In genomic region chr2:26901834-26902400, GRCm38 (mm10) we compare ENCODE assay signal across 8 mouse cellular contexts. TPM values are rescaled to one million over a fixed set of nuclear protein-coding genes. Genes with fewer than 3 reads are reported as not detected.
DNase-seq lines count a peak whose midpoint lies in the region; ATAC-seq and TF ChIP-seq lines count a peak whose summit lies in the region.

No protein-coding gene starts in this region.

- no peak for ATAC-seq in heart, embryonic 15.5 days (replicated peaks; ENCODE audit: insufficient number of reproducible peaks, insufficient read depth, low FRiP score, low read depth)
- no peak for ATAC-seq in heart, embryonic 16.5 days (replicated peaks; ENCODE audit: extremely low read depth, insufficient read depth, low FRiP score)
- ATAC-seq in erythroid progenitor cell, adult 5-6 weeks (replicated peaks; ENCODE audit: low FRiP score, poor library complexity, severe bottlenecking): no peak

- TF ChIP-seq EP300 in ES-Bruce4 (IDR thresholded peaks at IDR 0.05; ENCODE audit: insufficient read depth, low read depth, low read length): no peak

- H3K4me3 ChIP-seq in heart, embryonic 15.5 days: peak overlapping the region; percentile 90
- H3K4me3 ChIP-seq in ES-Bruce4 (ENCODE audit: low read depth, low read length) (peak overlapping the region; percentile 92), macrophage (ENCODE audit: inconsistent target) (peak overlapping the region; percentile 91)
- H3K4me3 ChIP-seq in heart, embryonic 16.5 days (ENCODE audit: low read length): peak overlapping the region; percentile 61

- peaks cover 24% of the 10 kb centered on the region for H3K4me1 ChIP-seq in heart, embryonic 15.5 days (replicated peaks)
- H3K4me1 ChIP-seq in ES-Bruce4 (ENCODE audit: control insufficient read depth, insufficient read depth, low read length): no peaks in the 10 kb centered on the region
- peaks cover 11% of the 10 kb centered on the region for H3K4me1 ChIP-seq in heart, embryonic 16.5 days (ENCODE audit: control insufficient read depth, insufficient read depth, low read length)

- H3K79me2 ChIP-seq in macrophage (ENCODE audit: inconsistent target): peaks cover 71% of the 10 kb centered on the region

- peak overlapping the region; percentile 81 for H3K4me2 ChIP-seq in heart, embryonic 15.5 days
- peak overlapping the region; percentile 73 for H3K4me2 ChIP-seq in heart, embryonic 16.5 days (ENCODE audit: low read depth, low read length)

- peak overlapping the region; percentile 90 for H3K27ac ChIP-seq in heart, embryonic 15.5 days
- H3K27ac ChIP-seq in ES-Bruce4 (ENCODE audit: insufficient read depth, low read length) (peak overlapping the region; percentile 39; the same call in 1 of the 2 replicates), macrophage (peak overlapping the region; percentile 71)
- H3K27ac ChIP-seq in heart, embryonic 16.5 days (ENCODE audit: low read length): peak overlapping the region; percentile 65; the same call in 1 of the 2 replicates

- H3K36me3 ChIP-seq in heart, embryonic 15.5 days: peaks cover 42% of the 10 kb centered on the region
- H3K36me3 ChIP-seq in ES-Bruce4 (ENCODE audit: control insufficient read depth, insufficient read depth, low read length, poor library complexity, severe bottlenecking) (peaks cover 32% of the 10 kb centered on the region), macrophage (ENCODE audit: inconsistent target) (peaks cover 44% of the 10 kb centered on the region)
- peaks cover 29% of the 10 kb centered on the region for H3K36me3 ChIP-seq in heart, embryonic 16.5 days (ENCODE audit: control insufficient read depth, insufficient read depth)

- no peak for DNase-seq in heart, postnatal 4 days
- no peak for DNase-seq in right cerebral cortex, postnatal 25 days
- no peak for DNase-seq in adrenal gland, postnatal 10 days

- H3K9me3 ChIP-seq in heart, embryonic 15.5 days (replicated peaks): no peaks in the 10 kb centered on the region
- H3K9me3 ChIP-seq in ES-Bruce4 (replicated peaks; ENCODE audit: control insufficient read depth, insufficient read depth, low read length, poor library complexity, severe bottlenecking): no peaks in the 10 kb centered on the region
- no peaks in the 10 kb centered on the region for H3K9me3 ChIP-seq in heart, embryonic 16.5 days (replicated peaks; ENCODE audit: control insufficient read depth, low read length)

- no peak for TF ChIP-seq POLR2A in ES-Bruce4 (IDR thresholded peaks at IDR 0.05; ENCODE audit: insufficient read depth, low read length)

- TF ChIP-seq CTCF in ES-Bruce4 (IDR thresholded peaks at IDR 0.05; ENCODE audit: low read depth, low read length): no peak

- no peaks in the 10 kb centered on the region for H3K27me3 ChIP-seq in heart, embryonic 15.5 days
- H3K27me3 ChIP-seq in ES-Bruce4 (ENCODE audit: control insufficient read depth, insufficient read depth, low read length, poor library complexity, severe bottlenecking): no peaks in the 10 kb centered on the region
- H3K27me3 ChIP-seq in heart, embryonic 16.5 days (ENCODE audit: control insufficient read depth, insufficient read depth, low read length): no peaks in the 10 kb centered on the region

- H3K9ac ChIP-seq in heart, embryonic 15.5 days: peak overlapping the region; percentile 85
- H3K9ac ChIP-seq in ES-Bruce4 (ENCODE audit: low read depth, poor library complexity, severe bottlenecking): peak overlapping the region; percentile 80
- H3K9ac ChIP-seq in heart, embryonic 16.5 days (ENCODE audit: low read length): peak overlapping the region; percentile 74

- 7% methylated on average over 7 of the region's 7 CpGs for WGBS in heart, embryonic 15.5 days
- 9% methylated on average over 7 of the region's 7 CpGs for WGBS in heart, embryonic 16.5 days
- WGBS in macrophage (ENCODE audit: missing documents): 6% methylated on average over 7 of the region's 7 CpGs

RNA-seq across cellular contexts. Expression of gene Surf6, which starts 0.8 kb away (rescaled TPM):
- polyA plus RNA-seq in heart, embryonic 15.5 days (2015; fragmentation: Nextera tagmentation; extraction: Ambion mirVana): 13.5 and 15.9 TPM in 2 replicates
- total RNA-seq in heart, postnatal 4 days (2021): 10 to 100 TPM; 14.7 to 15.7 TPM
- polyA plus RNA-seq in ES-Bruce4 (2011; ENCODE audit: insufficient read depth, insufficient read length, low read depth, missing spikeins) (48.3 and 48.5 TPM in 2 replicates), macrophage (2018) (16.4 to 25.2 TPM (median 21.2 TPM) in 3 replicates)
- polyA plus RNA-seq in heart, embryonic 16.5 days (2015; fragmentation: Nextera tagmentation; extraction: Ambion mirVana): 15.1 and 16.0 TPM in 2 replicates
- 10 to 100 TPM; 10.2 to 50.2 (median 26.1) TPM for total RNA-seq in macrophage (2018; cell fraction: chromatin; rRNA removed)
- 10 to 100 TPM in 23 of 26 experiments, 1 to 10 TPM in 3; 6.6 to 19.1 (median 14.0) TPM for total RNA-seq in macrophage (2018; cell fraction: cytosol; rRNA removed)
- 10 to 100 TPM in 25 of 26 experiments, 1 to 10 TPM in 1; 9.6 to 40.8 (median 19.0) TPM for total RNA-seq in macrophage (2018; cell fraction: nucleus; rRNA removed)
- 1.4 and 2.1 TPM in 2 replicates for total RNA-seq in erythroid progenitor cell, adult 5-6 weeks (2015; ENCODE audit: low replicate concordance)
- total RNA-seq in erythroid progenitor cell, adult 5-6 weeks (2017; ENCODE audit: low replicate concordance): 3.5 and 6.3 TPM in 2 replicates
- 10 to 100 TPM; 23.1 to 24.8 TPM for total RNA-seq in adrenal gland, postnatal 10 days (2021)

RNA-seq across cellular contexts. Expression of gene Med22, which starts 8.6 kb away (rescaled TPM):
- polyA plus RNA-seq in heart, embryonic 15.5 days (2015; fragmentation: Nextera tagmentation; extraction: Ambion mirVana): 35.2 and 43.8 TPM in 2 replicates
- total RNA-seq in heart, postnatal 4 days (2021): 10 to 100 TPM; 30.2 to 36.1 TPM
- polyA plus RNA-seq in ES-Bruce4 (2011; ENCODE audit: insufficient read depth, insufficient read length, low read depth, missing spikeins) (11.1 and 12.6 TPM in 2 replicates), macrophage (2018) (14.4 to 39.2 TPM (median 31.3 TPM) in 3 replicates)
- 43.7 and 45.4 TPM in 2 replicates for polyA plus RNA-seq in heart, embryonic 16.5 days (2015; fragmentation: Nextera tagmentation; extraction: Ambion mirVana)
- total RNA-seq in macrophage (2018; cell fraction: chromatin; rRNA removed): 10 to 100 TPM in 10 of 26 experiments, 1 to 10 TPM in 16; 2.6 to 18.1 (median 7.1) TPM
- total RNA-seq in macrophage (2018; cell fraction: cytosol; rRNA removed): 10 to 100 TPM; 12.3 to 36.9 (median 21.2) TPM
- 10 to 100 TPM in 19 of 26 experiments, 1 to 10 TPM in 7; 6.4 to 29.5 (median 12.6) TPM for total RNA-seq in macrophage (2018; cell fraction: nucleus; rRNA removed)
- total RNA-seq in erythroid progenitor cell, adult 5-6 weeks (2015; ENCODE audit: low replicate concordance): 0.84 and 5.4 TPM in 2 replicates
- 2.6 and 9.0 TPM in 2 replicates for total RNA-seq in erythroid progenitor cell, adult 5-6 weeks (2017; ENCODE audit: low replicate concordance)
- 10 to 100 TPM; 49.3 to 50.2 TPM for total RNA-seq in adrenal gland, postnatal 10 days (2021)

RNA-seq across cellular contexts. Expression of gene Rpl7a, which starts 8.6 kb away (rescaled TPM):
- 314 and 345 TPM in 2 replicates for polyA plus RNA-seq in heart, embryonic 15.5 days (2015; fragmentation: Nextera tagmentation; extraction: Ambion mirVana)
- 100 to 1,000 TPM; 414 to 433 TPM for total RNA-seq in heart, postnatal 4 days (2021)
- polyA plus RNA-seq in ES-Bruce4 (2011; ENCODE audit: insufficient read depth, insufficient read length, low read depth, missing spikeins) (717 and 722 TPM in 2 replicates), macrophage (2018) (1,034 to 1,136 TPM (median 1,099 TPM) in 3 replicates)
- polyA plus RNA-seq in heart, embryonic 16.5 days (2015; fragmentation: Nextera tagmentation; extraction: Ambion mirVana): 287 and 336 TPM in 2 replicates
- total RNA-seq in macrophage (2018; cell fraction: chromatin; rRNA removed): 100 to 1,000 TPM in 25 of 26 experiments, 10 to 100 TPM in 1; 96.9 to 251 (median 146) TPM
- total RNA-seq in macrophage (2018; cell fraction: cytosol; rRNA removed): 1,000 to 10,000 TPM in 6 of 26 experiments, 100 to 1,000 TPM in 20; 578 to 1,334 (median 737) TPM
- 100 to 1,000 TPM; 151 to 254 (median 182) TPM for total RNA-seq in macrophage (2018; cell fraction: nucleus; rRNA removed)
- total RNA-seq in erythroid progenitor cell, adult 5-6 weeks (2015; ENCODE audit: low replicate concordance): 717 and 721 TPM in 2 replicates
- 417 and 478 TPM in 2 replicates for total RNA-seq in erythroid progenitor cell, adult 5-6 weeks (2017; ENCODE audit: low replicate concordance)
- 100 to 1,000 TPM; 516 to 520 TPM for total RNA-seq in adrenal gland, postnatal 10 days (2021)

RNA-seq across cellular contexts. Expression of gene Surf2, which starts 14.2 kb away (rescaled TPM):
- 28.9 and 31.6 TPM in 2 replicates for polyA plus RNA-seq in heart, embryonic 15.5 days (2015; fragmentation: Nextera tagmentation; extraction: Ambion mirVana)
- 10 to 100 TPM; 16.4 to 17.4 TPM for total RNA-seq in heart, postnatal 4 days (2021)
- polyA plus RNA-seq in ES-Bruce4 (2011; ENCODE audit: insufficient read depth, insufficient read length, low read depth, missing spikeins) (47.7 and 62.5 TPM in 2 replicates), macrophage (2018) (25.6 to 50.5 TPM (median 36.1 TPM) in 3 replicates)
- polyA plus RNA-seq in heart, embryonic 16.5 days (2015; fragmentation: Nextera tagmentation; extraction: Ambion mirVana): 36.2 and 38.1 TPM in 2 replicates
- 100 to 1,000 TPM in 6 of 26 experiments, 10 to 100 TPM in 20; 41.8 to 130 (median 79.6) TPM for total RNA-seq in macrophage (2018; cell fraction: chromatin; rRNA removed)
- total RNA-seq in macrophage (2018; cell fraction: cytosol; rRNA removed): 10 to 100 TPM; 17.6 to 34.4 (median 25.4) TPM
- 100 to 1,000 TPM in 1 of 26 experiments, 10 to 100 TPM in 25; 24.2 to 112 (median 63.8) TPM for total RNA-seq in macrophage (2018; cell fraction: nucleus; rRNA removed)
- total RNA-seq in erythroid progenitor cell, adult 5-6 weeks (2015; ENCODE audit: low replicate concordance): 6.5 and 7.1 TPM in 2 replicates
- total RNA-seq in erythroid progenitor cell, adult 5-6 weeks (2017; ENCODE audit: low replicate concordance): 5.3 and 11.8 TPM in 2 replicates
- total RNA-seq in adrenal gland, postnatal 10 days (2021): 10 to 100 TPM; 27.1 to 29.8 TPM

RNA-seq across cellular contexts. Expression of gene Surf1, which starts 14.4 kb away (rescaled TPM):
- polyA plus RNA-seq in heart, embryonic 15.5 days (2015; fragmentation: Nextera tagmentation; extraction: Ambion mirVana): 44.6 and 45.3 TPM in 2 replicates
- total RNA-seq in heart, postnatal 4 days (2021): 10 to 100 TPM; 40.7 to 41.9 TPM
- polyA plus RNA-seq in ES-Bruce4 (2011; ENCODE audit: insufficient read depth, insufficient read length, low read depth, missing spikeins) (40.6 and 41.1 TPM in 2 replicates), macrophage (2018) (55.2 to 73.5 TPM (median 59.6 TPM) in 3 replicates)
- 46.8 and 47.6 TPM in 2 replicates for polyA plus RNA-seq in heart, embryonic 16.5 days (2015; fragmentation: Nextera tagmentation; extraction: Ambion mirVana)
- 100 to 1,000 TPM in 5 of 26 experiments, 10 to 100 TPM in 21; 41.8 to 113 (median 78.7) TPM for total RNA-seq in macrophage (2018; cell fraction: chromatin; rRNA removed)
- 10 to 100 TPM; 51.6 to 97.7 (median 81.3) TPM for total RNA-seq in macrophage (2018; cell fraction: cytosol; rRNA removed)
- 100 to 1,000 TPM in 1 of 26 experiments, 10 to 100 TPM in 25; 43.1 to 104 (median 63.4) TPM for total RNA-seq in macrophage (2018; cell fraction: nucleus; rRNA removed)
- 41.1 and 42.3 TPM in 2 replicates for total RNA-seq in erythroid progenitor cell, adult 5-6 weeks (2015; ENCODE audit: low replicate concordance)
- total RNA-seq in erythroid progenitor cell, adult 5-6 weeks (2017; ENCODE audit: low replicate concordance): 13.5 and 16.5 TPM in 2 replicates
- 10 to 100 TPM; 78.4 to 81.5 TPM for total RNA-seq in adrenal gland, postnatal 10 days (2021)

Comparison
In these comparisons a context has a peak if more than half of its experiments do, and no peak if none do; other contexts are left out.
1. H3K27ac ChIP-seq: peak in every context shown above with its lines; median percentile 90 in heart, embryonic 15.5 days; 71 in macrophage; 65 in heart, embryonic 16.5 days; 39 in ES-Bruce4.